Mouse (Mus musculus) liver, embryonic 14.5 days (tissue): ENCODE measurements around the gene Shroom3.

Source experiments
- CTCF ChIP-seq: IDR thresholded peaks from 2 replicates; pipeline ENCODE4 v1.5.1; 2016; ENCODE audit warnings: antibody characterized with exemption, low read depth, control low read depth
- EP300 ChIP-seq: IDR thresholded peaks from 2 replicates; pipeline ENCODE4 v1.6.1; 2016; ENCODE audit warnings: antibody characterized with exemption, low read depth

DNA sequence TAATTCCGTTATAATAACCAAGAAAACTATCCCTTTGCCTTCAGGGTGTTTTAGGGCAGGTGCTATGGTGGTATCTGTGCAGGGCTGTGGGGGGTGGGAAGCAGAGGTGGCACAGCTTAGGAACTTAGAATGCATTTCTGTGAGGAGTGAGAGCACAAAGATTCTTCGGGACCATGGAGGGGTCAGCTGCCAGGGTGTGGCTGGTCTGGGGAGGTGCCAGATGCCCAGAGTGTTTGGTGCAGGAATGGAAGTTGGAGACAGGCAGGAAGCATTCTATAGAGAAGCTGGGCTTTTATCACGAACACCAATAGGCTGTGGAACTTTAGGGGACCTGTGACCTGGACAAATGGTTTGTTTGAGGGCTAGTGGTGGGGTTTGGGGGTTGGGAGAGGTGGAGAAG, 58.6 kb downstream of the Shroom3 start:
- TF ChIP-seq CTCF (no peak), EP300 (no peak)
